Mouse (Mus musculus) bone marrow macrophage, adult 2 months (primary cell): ENCODE results near the gene Zswim8. TPM values are rescaled to one million over a fixed set of nuclear protein-coding genes. Genes with fewer than 3 reads are reported as not detected.
A peak's percentile ranks its signal among the peaks of the same experiment; 100 is the strongest.

Experiments
- H3K27ac ChIP-seq: 2 replicates; pipeline ENCODE4 v1.5.1; 2012; ENCODE audit warnings: low read depth, low read length; ENCODE audit not compliant: insufficient read depth
- H3K4me1 ChIP-seq: 2 replicates; pipeline ENCODE4 v1.6.1; 2012; ENCODE audit warnings: low read length; ENCODE audit not compliant: control insufficient read depth, insufficient read depth
- H3K4me3 ChIP-seq: 2 replicates; pipeline ENCODE4 v1.5.1; 2012; ENCODE audit warnings: mild to moderate bottlenecking, low read length, moderate library complexity; ENCODE audit not compliant: insufficient read depth
- CTCF ChIP-seq: IDR thresholded peaks from 2 replicates; pipeline ENCODE4 v1.5.1; 2012; ENCODE audit warnings: low read depth, mild to moderate bottlenecking, low read length, moderate library complexity
- POLR2A ChIP-seq: IDR thresholded peaks from 2 replicates; pipeline ENCODE4 v1.6.1; 2012; ENCODE audit warnings: mild to moderate bottlenecking, low read depth, low read length, borderline replicate concordance
- polyA plus RNA-seq: library from polyadenylated mRNA; stranded (reverse); fragments of >200 nt; gene quantifications from 2 replicates; pipeline ENCODE4 v1.2.4, GENCODE M21; 2012; ENCODE audit not compliant: missing spikeins, insufficient read depth, insufficient read length

Gene Zswim8
- polyA plus RNA-seq, 1 experiment = 94.2 TPM

DNA sequence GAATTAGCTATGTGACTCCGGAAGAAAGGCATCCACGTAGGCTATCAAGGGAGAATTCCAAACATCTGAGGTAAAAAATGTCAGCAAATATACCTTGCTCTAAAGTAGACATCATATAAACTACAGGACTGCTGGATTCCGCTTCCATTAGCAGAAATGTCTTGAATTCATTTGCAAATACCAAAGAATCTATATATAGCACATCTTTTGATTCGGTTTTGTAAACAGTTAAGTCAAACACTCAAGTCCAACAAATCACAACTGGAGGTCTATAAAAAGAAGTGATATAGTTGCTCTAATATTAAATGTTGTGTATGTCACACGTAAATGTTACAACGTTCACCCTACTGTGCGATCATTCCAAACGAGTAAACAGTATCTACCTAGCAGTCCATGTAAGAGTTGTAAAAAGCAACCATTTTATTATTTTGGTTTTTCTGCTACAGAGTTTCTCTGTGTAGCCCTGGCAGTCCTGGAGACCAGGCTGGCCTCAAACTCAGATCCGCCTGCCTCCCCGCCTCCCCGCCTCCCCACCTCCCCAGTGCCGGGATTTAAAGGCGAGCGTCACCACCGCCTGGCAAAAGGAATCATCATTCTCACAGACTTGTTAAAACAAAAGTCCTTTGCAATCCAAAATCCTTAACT, 5.1 kb upstream of the Zswim8 start:
- no peak for TF ChIP-seq POLR2A
- no peak for TF ChIP-seq CTCF
- Histone ChIP-seq H3K27ac (peak overlapping the region; percentile 68), H3K4me1 (peaks cover 26% of the 10 kb centered on the region), H3K4me3 (peak overlapping the region; percentile 93)

DNA sequence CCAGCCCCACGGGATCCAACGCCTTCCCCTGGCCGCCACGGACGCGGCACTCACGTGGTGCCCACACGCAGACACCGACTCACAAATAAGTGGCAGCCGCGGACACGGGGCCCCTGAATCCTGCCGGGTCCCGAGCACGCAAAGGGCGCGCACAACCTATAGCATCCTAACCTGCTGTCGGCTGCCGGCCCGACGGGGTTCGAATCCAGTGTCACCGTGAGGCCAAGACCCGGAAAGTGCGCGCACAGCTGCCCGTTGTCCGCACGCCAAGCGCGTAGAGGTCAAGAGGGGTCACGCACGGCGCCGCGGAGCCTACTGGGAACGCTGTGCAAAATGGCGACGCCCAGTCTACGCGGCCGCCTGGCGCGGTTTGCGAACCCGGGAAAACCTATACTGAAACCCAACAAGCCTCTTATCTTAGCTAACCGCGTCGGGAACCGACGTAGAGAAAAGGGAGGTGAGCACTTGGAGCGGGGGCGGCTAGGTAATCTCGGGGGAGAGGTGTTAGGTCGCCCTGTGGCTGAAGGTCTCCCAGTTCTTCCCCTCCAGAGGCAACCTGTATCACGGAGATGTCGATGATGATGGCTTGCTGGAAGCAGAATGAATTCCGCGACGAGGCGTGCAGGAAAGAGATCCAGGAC, 4.5 kb upstream of the Zswim8 start, which contains the start of gene Chchd1:
Chchd1 (plus strand) TSS at position 266 of the 641 bp plus-strand sequence.
- Histone ChIP-seq H3K4me3 (peak within 1 kb of the TSS; percentile 93), H3K4me1 (peaks cover 20% of the 10 kb centered on the region), H3K27ac (peak within 1 kb of the TSS; percentile 76)
- no peak for TF ChIP-seq POLR2A
- TF ChIP-seq CTCF = no peak

DNA sequence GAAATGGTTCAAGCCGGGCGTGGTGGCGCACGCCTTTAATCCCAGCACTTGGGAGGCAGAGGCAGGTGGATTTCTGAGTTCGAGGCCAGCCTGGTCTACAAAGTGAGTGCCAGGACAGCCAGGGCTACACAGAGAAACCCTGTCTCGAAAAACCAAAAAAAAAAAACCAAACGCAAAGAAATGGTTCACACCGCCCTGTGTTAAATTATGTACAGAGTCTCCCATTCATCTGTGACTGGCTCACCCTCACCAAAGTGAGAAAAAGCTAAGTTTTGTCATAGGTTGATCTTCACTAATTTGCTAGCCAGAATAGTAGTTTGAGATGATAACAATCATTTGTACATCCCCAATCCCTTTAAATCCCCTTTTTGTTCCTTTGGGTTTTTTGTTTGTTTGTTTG, 3.9 kb upstream of the Zswim8 start:
- peak overlapping the region; percentile 93 for H3K4me3 ChIP-seq
- H3K4me1 ChIP-seq = peaks cover 15% of the 10 kb centered on the region
- peak overlapping the region; percentile 76 for H3K27ac ChIP-seq

DNA sequence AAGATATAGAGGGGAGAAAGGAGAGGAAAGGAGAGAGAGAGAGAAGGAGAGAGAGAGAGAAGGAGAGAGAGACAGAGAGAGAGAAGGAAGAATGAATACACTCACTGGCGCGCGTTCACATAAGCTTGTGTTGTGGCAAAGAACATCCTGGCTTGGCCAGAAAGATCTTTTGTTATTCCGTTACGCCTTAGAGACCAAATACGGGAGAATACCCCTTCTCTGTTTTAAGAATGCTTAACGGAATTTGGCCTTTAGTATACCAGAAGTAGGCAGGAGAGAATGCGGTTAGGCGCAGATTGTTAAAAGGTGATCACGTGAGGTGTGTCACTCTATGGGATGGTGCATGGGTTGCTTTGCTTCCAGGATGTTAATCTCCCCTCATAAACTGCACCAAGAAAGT, 887 bp downstream of the Zswim8 start:
- no peak for TF ChIP-seq CTCF
- no peak for TF ChIP-seq POLR2A
- peaks cover 8% of the 10 kb centered on the region for H3K4me1 ChIP-seq
- peak overlapping the region; percentile 74 for H3K4me3 ChIP-seq
- H3K27ac ChIP-seq = no peak overlapping the region

DNA sequence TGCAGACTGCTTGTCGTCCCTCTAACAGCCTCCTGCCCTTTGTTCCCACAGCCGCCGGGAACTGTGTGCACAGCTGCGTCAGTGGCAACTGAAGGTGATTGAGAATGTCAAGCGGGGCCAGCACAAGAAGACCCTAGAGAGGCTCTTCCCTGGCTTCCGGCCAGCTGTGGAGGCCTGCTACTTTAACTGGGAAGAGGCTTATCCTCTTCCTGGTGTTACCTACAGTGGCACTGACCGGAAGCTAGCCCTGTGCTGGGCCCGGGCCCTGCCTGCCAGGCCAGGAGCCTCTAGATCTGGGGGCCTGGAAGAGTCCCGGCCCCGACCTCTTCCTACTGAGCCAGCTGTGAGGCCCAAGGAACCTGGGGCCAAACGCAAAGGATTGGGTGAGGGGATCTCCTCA, 6.5 kb downstream of the Zswim8 start:
- H3K27ac ChIP-seq = no peak overlapping the region
- H3K4me1 ChIP-seq = peaks cover 5% of the 10 kb centered on the region
- no peak overlapping the region for H3K4me3 ChIP-seq
- TF ChIP-seq CTCF (no peak), POLR2A (no peak)

DNA sequence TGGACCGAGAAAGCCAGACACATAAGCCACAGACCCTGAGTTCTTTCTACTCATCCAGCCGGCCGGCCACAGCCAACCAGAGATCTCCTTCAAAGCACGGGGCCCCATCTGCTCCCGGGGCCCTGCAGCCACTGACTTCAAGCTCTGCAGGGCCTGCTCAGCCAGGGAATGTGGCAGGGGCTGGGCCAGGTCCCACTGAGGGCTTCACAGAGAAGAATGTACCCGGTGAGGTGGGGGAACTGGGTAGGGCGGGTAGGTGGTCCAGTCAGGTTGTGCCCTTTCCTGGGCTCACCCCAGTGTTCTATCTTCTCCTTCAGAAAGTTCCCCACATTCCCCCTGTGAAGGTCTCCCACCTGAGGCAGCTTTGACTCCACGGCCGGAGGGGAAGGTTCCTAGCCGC, 11.1 kb downstream of the Zswim8 start:
- Histone ChIP-seq H3K27ac (no peak overlapping the region), H3K4me1 (no peaks in the 10 kb centered on the region), H3K4me3 (no peak overlapping the region)
- TF ChIP-seq POLR2A (no peak), CTCF (no peak)

DNA sequence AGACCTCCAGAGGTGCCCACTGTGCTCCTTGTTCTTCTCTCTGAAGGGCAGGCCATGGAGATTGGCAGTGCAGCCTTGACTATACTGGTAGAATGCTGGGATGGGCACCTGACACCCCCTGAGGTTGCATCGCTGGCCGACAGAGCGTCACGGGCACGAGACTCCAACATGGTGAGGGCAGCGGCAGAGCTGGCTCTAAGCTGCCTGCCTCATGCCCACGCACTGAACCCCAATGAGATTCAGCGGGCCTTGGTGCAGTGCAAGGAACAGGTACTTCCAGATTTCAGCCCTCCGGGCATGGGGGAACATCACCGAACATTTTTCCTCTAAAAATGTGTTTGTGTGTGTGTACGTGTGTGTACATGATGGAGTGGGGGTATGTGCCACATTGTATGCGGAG, 12.4 kb downstream of the Zswim8 start:
- no peaks in the 10 kb centered on the region for H3K4me1 ChIP-seq
- TF ChIP-seq POLR2A = no peak
- TF ChIP-seq CTCF = no peak
- no peak overlapping the region for H3K4me3 ChIP-seq
- H3K27ac ChIP-seq = no peak overlapping the region

DNA sequence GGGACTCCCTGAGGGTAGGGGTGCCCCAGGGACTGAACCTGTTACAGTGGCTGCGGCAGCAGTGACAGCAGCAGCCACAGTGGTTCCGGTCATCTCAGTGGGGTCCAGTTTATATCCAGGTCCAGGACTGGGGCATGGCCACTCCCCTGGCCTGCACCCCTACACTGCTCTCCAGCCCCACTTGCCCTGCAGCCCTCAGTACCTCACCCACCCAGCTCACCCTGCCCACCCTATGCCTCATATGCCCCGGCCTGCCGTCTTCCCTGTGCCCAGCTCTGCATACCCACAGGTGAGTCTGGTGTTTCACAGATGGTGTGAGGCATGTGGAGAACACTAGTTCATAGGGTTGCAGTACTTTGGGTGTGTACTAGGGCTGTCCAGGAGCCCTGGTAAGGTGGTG, 14.0 kb downstream of the Zswim8 start:
- H3K4me1 ChIP-seq = no peaks in the 10 kb centered on the region
- no peak for TF ChIP-seq POLR2A
- TF ChIP-seq CTCF = no peak
- H3K4me3 ChIP-seq = no peak overlapping the region
- no peak overlapping the region for H3K27ac ChIP-seq

DNA sequence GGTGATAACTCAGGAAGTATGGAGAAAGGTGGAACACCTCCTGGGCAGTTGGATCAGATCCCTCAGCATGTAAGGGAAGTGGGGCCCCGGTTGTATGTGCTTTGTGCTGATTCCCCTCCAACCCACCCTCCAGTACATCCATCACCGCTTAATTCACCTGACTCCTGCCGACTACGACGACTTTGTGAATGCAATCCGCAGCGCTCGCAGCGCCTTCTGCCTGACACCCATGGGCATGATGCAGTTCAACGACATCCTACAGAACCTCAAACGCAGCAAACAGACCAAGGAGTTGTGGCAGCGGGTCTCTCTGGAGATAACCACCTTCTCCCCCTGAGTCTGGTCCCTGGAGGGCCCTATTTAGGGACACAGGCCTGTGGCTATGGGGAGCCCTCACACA, 15.7 kb downstream of the Zswim8 start:
- Histone ChIP-seq H3K4me3 (no peak overlapping the region), H3K4me1 (no peaks in the 10 kb centered on the region), H3K27ac (no peak overlapping the region)
- TF ChIP-seq CTCF (no peak), POLR2A (no peak)

DNA sequence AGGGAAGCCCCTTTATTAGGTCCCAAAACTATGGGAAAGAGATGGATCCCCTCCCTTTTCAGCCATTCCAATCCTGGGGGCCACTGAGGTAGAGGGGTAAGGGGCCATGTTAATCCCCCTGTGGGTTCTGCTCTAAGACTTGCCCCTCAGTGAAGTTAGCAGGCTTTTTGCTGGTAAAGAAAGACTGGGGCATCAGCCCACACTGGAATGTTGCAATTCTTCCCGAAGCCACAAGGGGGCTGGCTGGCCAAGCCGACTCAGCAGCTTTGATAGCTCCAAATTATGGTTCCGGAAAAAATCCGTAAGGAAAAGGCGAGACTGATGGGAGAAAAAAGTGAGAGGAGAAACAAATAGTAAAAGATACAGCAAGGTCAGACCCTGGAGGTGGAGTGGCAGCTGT, 16.7 kb downstream of the Zswim8 start:
- H3K4me1 ChIP-seq = no peaks in the 10 kb centered on the region
- peak; percentile 87 for TF ChIP-seq CTCF
- TF ChIP-seq POLR2A = no peak
- H3K4me3 ChIP-seq = no peak overlapping the region
- H3K27ac ChIP-seq = no peak overlapping the region
